Mouse (Mus musculus) midbrain, embryonic 14.5 days (tissue): ENCODE results near the gene Olfr1230. TPM values are rescaled to one million over a fixed set of nuclear protein-coding genes. Genes with fewer than 3 reads are reported as not detected.

Source experiments
- ATAC-seq: fragments of 200-750 bp; cut with Nextera tagmentation; 2 replicates; pipeline ENCODE4 v1.8.0; 2017; ENCODE audit warnings: moderate number of reproducible peaks, moderate library complexity; ENCODE audit not compliant: low FRiP score, low TSS enrichment
- DNase-seq: peaks from one replicate; pipeline ENCODE4 v3.0.0-alpha.2; 2015
- H3K27ac ChIP-seq: fragments of 300-500 bp; sonication (generic); replicated peaks from 2 replicates; pipeline ENCODE4 v1.5.1; 2014; ENCODE audit warnings: mild to moderate bottlenecking, low read depth, low read length, moderate library complexity
- H3K27me3 ChIP-seq: fragments of 300-500 bp; sonication (generic); 2 replicates; pipeline ENCODE4 v1.6.1; 2014; ENCODE audit warnings: low read length, control low read depth, mixed read lengths; ENCODE audit not compliant: control insufficient read depth, insufficient read depth
- H3K36me3 ChIP-seq: fragments of 300-500 bp; sonication (generic); 2 replicates; pipeline ENCODE4 v1.6.1; 2014; ENCODE audit warnings: low read length, control low read depth; ENCODE audit not compliant: control insufficient read depth, insufficient read depth
- H3K4me1 ChIP-seq: fragments of 300-500 bp; sonication (generic); 2 replicates; pipeline ENCODE4 v1.6.1; 2014; ENCODE audit warnings: mild to moderate bottlenecking, antibody characterized with exemption, low read length, control low read depth; ENCODE audit not compliant: control insufficient read depth, insufficient read depth
- H3K4me2 ChIP-seq: fragments of 300-500 bp; sonication (generic); 2 replicates; pipeline ENCODE4 v1.6.1; 2014; ENCODE audit warnings: mild to moderate bottlenecking, low read length, moderate library complexity
- H3K4me3 ChIP-seq: fragments of 300-500 bp; sonication (generic); replicated peaks from 2 replicates; pipeline ENCODE4 v1.5.1; 2014; ENCODE audit warnings: low read depth, low read length
- H3K9ac ChIP-seq: fragments of 300-500 bp; sonication (generic); replicated peaks from 2 replicates; pipeline ENCODE4 v1.6.1; 2014; ENCODE audit warnings: mild to moderate bottlenecking, low read length, moderate library complexity
- H3K9me3 ChIP-seq: fragments of 300-500 bp; sonication (generic); 2 replicates; pipeline ENCODE4 v1.6.1; 2016; ENCODE audit warnings: low read length, control low read depth, mixed read lengths; ENCODE audit not compliant: control insufficient read depth
- WGBS: fragments of 180-500 bp; shearing (Covaris S2); extraction: QIAGEN DNeasy Blood & Tissue Kit; methylation state at CpG from one replicate; pipeline ENCODE4 v1.1.7; 2014; 5-methylcytosine and 5-hydroxymethylcytosine counted together
- polyA plus RNA-seq: library from polyadenylated mRNA; unstranded; fragments of >200 nt; fragmentation: Nextera tagmentation; extraction: Ambion mirVana; gene quantifications from 2 replicates; pipeline ENCODE4 v1.2.1, GENCODE M21; 2014

Gene Olfr1230
- not detected in 2 replicates for polyA plus RNA-seq

GRCm38 (mm10) chr2:89297168-89297567 lies at the start of gene Olfr1230:
Gene Olfr1230, minus strand, starts transcription at chr2:89297268.
- DNase-seq = no peak
- no peak within 1 kb of the TSS for H3K27ac ChIP-seq
- no peak within 1 kb of the TSS for H3K4me3 ChIP-seq
- H3K9ac ChIP-seq = no peak within 1 kb of the TSS
- H3K27me3 ChIP-seq = no peaks in the 10 kb centered on the region
- 90% methylated on average over 1 of the region's 1 CpGs for WGBS
- H3K36me3 ChIP-seq = no peaks in the 10 kb centered on the region
- no peak for ATAC-seq
- H3K4me1 ChIP-seq = no peaks in the 10 kb centered on the region
- no peaks in the 10 kb centered on the region for H3K9me3 ChIP-seq
- no peak within 1 kb of the TSS for H3K4me2 ChIP-seq

GRCm38 (mm10) chr2:89342298-89342697 lies 45.2 kb upstream of the Olfr1230 start, which contains the start of gene Olfr1233:
Gene Olfr1233, minus strand, starts transcription at chr2:89342398.
- no peaks in the 10 kb centered on the region for H3K9me3 ChIP-seq
- no peaks in the 10 kb centered on the region for H3K4me1 ChIP-seq
- DNase-seq (no peak), ATAC-seq (no peak)
- no peak within 1 kb of the TSS for H3K9ac ChIP-seq
- no peaks in the 10 kb centered on the region for H3K36me3 ChIP-seq
- no peak within 1 kb of the TSS for H3K27ac ChIP-seq
- H3K4me2 ChIP-seq = no peak within 1 kb of the TSS
- no peak within 1 kb of the TSS for H3K4me3 ChIP-seq
- H3K27me3 ChIP-seq = no peaks in the 10 kb centered on the region

GRCm38 (mm10) chr2:89329575-89329974 lies 32.5 kb upstream of the Olfr1230 start, which contains the start of gene Olfr1232:
Gene Olfr1232, minus strand, starts transcription at chr2:89329675.
- H3K4me2 ChIP-seq = no peak within 1 kb of the TSS
- no peak for DNase-seq
- ATAC-seq = no peak
- H3K9me3 ChIP-seq = no peaks in the 10 kb centered on the region
- no peaks in the 10 kb centered on the region for H3K27me3 ChIP-seq
- H3K4me3 ChIP-seq = no peak within 1 kb of the TSS
- no peak within 1 kb of the TSS for H3K9ac ChIP-seq
- no peak within 1 kb of the TSS for H3K27ac ChIP-seq
- H3K4me1 ChIP-seq = no peaks in the 10 kb centered on the region
- no peaks in the 10 kb centered on the region for H3K36me3 ChIP-seq

GRCm38 (mm10) chr2:89306974-89307373 lies 9.9 kb upstream of the Olfr1230 start, which contains the start of gene Olfr1231:
Gene Olfr1231, minus strand, starts transcription at chr2:89307074.
- ATAC-seq = no peak
- Histone ChIP-seq H3K9me3 (no peaks in the 10 kb centered on the region), H3K27ac (no peak within 1 kb of the TSS), H3K4me1 (no peaks in the 10 kb centered on the region), H3K36me3 (no peaks in the 10 kb centered on the region), H3K9ac (no peak within 1 kb of the TSS), H3K27me3 (no peaks in the 10 kb centered on the region), H3K4me2 (no peak within 1 kb of the TSS), H3K4me3 (no peak within 1 kb of the TSS)
- peak; percentile 19 for DNase-seq
- 66% methylated on average over 2 of the region's 2 CpGs for WGBS

GRCm38 (mm10) chr2:89287914-89288313 lies 9.2 kb downstream of the Olfr1230 start, which contains the start of gene Olfr1229:
Gene Olfr1229, minus strand, starts transcription at chr2:89288014.
- Histone ChIP-seq H3K27me3 (no peaks in the 10 kb centered on the region), H3K27ac (no peak within 1 kb of the TSS), H3K9ac (no peak within 1 kb of the TSS), H3K4me1 (no peaks in the 10 kb centered on the region), H3K36me3 (no peaks in the 10 kb centered on the region), H3K4me2 (no peak within 1 kb of the TSS), H3K4me3 (no peak within 1 kb of the TSS), H3K9me3 (no peaks in the 10 kb centered on the region)
- no peak for ATAC-seq
- DNase-seq = no peak
- WGBS = 73% methylated on average over 2 of the region's 2 CpGs

- Histone ChIP-seq H3K9me3 (no peaks in the 10 kb centered on the region), H3K4me2 (no peak within 1 kb of the TSS), H3K4me1 (no peaks in the 10 kb centered on the region), H3K36me3 (no peaks in the 10 kb centered on the region), H3K4me3 (no peak within 1 kb of the TSS), H3K27me3 (no peaks in the 10 kb centered on the region), H3K27ac (no peak within 1 kb of the TSS), H3K9ac (no peak within 1 kb of the TSS)
- DNase-seq = no peak
- no peak for ATAC-seq
Measured at GRCm38 (mm10) chr2:89253962-89254361, 43.1 kb downstream of the Olfr1230 start, which contains the start of gene Olfr1228. Gene Olfr1228, minus strand, starts transcription at chr2:89254062.

Other genes starting within 250 kb of the Olfr1230 start
- not detected in 2 replicates for gene Olfr1218, start 236.1 kb downstream of the Olfr1230 start, polyA plus RNA-seq
- gene Olfr1219, start 213.8 kb downstream of the Olfr1230 start, polyA plus RNA-seq = not detected in 2 replicates
- not detected in 2 replicates for gene Olfr1220, start 190.4 kb downstream of the Olfr1230 start, polyA plus RNA-seq
- gene Olfr1221, start 180.0 kb downstream of the Olfr1230 start, polyA plus RNA-seq = not detected in 2 replicates
- not detected in 2 replicates for gene Olfr1222, start 164.2 kb downstream of the Olfr1230 start, polyA plus RNA-seq
- gene Olfr1223, start 145.7 kb downstream of the Olfr1230 start, polyA plus RNA-seq = not detected in 2 replicates
- gene Olfr1224-ps1, start 133.2 kb downstream of the Olfr1230 start, polyA plus RNA-seq = not detected in 2 replicates
- gene Olfr1225, start 122.6 kb downstream of the Olfr1230 start, polyA plus RNA-seq = not detected in 2 replicates
- gene Olfr1226, start 97.2 kb downstream of the Olfr1230 start, polyA plus RNA-seq = not detected in 2 replicates
- gene Olfr1228, start 43.2 kb downstream of the Olfr1230 start, polyA plus RNA-seq = not detected in 2 replicates
- not detected in 2 replicates for gene Olfr1229, start 9.3 kb downstream of the Olfr1230 start, polyA plus RNA-seq
- not detected in 2 replicates for gene Olfr1231, start 9.8 kb upstream of the Olfr1230 start, polyA plus RNA-seq
- gene Olfr1232, start 32.4 kb upstream of the Olfr1230 start, polyA plus RNA-seq = not detected in 2 replicates
- not detected in 2 replicates for gene Olfr1233, start 45.1 kb upstream of the Olfr1230 start, polyA plus RNA-seq
- gene Olfr1234, start 67.6 kb upstream of the Olfr1230 start, polyA plus RNA-seq = not detected in 2 replicates
- gene Olfr1238, start 112.4 kb upstream of the Olfr1230 start, polyA plus RNA-seq = not detected in 2 replicates
- not detected in 2 replicates for gene Olfr1239, start 123.1 kb upstream of the Olfr1230 start, polyA plus RNA-seq
- gene Olfr1240, start 145.7 kb upstream of the Olfr1230 start, polyA plus RNA-seq = not detected in 2 replicates
- gene Olfr1241, start 189.9 kb upstream of the Olfr1230 start, polyA plus RNA-seq = not detected in 2 replicates
- gene Olfr1242, start 201.1 kb upstream of the Olfr1230 start, polyA plus RNA-seq = not detected in 2 replicates
- gene Olfr1243, start 234.2 kb upstream of the Olfr1230 start, polyA plus RNA-seq = not detected in 2 replicates